Mouse (Mus musculus): ENCODE data around the gene Cidec. TPM values are rescaled to one million over a fixed set of nuclear protein-coding genes. Genes with fewer than 3 reads are reported as not detected.
A peak's percentile ranks its signal among the peaks of the same experiment; 100 is the strongest.

Gene Cidec
- polyA plus RNA-seq, 1 experiment: 7.8 TPM

DNA sequence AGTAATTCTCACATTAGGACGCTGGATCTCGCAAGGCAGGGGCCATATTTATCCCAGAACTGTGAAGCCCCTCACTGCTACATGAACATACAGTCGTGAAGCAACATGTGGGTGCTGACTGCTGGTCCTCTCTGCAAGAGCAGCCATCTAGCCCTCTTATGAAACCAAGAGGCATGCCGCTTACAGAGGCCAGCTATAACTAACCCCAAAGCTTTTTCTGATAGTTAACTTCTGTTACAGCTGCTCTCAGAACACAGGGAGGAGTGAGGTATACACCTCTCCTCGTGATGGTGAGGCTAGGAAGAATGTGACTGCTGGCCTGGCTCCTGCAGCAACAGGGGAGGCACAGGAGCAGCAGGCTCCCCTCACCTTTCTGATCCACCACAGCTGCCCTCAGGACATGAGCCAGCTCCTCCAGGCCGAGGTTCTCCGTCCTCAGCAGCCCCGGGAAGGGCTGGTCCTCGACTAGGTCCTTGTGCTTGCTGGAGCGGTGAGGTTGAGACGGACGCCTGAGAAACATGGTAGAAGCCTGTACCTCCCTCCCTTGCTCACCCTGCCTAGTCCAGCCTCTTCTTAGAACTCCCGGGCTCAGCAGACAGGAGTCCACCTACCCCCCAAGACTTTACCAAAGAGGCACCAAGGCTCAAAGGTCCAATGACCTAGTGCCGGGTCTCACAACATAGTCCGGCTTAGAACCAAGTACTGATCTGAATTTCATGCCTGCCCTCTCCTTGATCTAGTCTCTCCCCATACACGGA is 16.9 kb downstream of the Cidec start:
- Histone ChIP-seq H3K27me3 (ENCODE audit: control insufficient read depth, insufficient read depth, low read length) (no peaks in the 10 kb centered on the region), H3K4me3 (ENCODE audit: extremely low read depth, insufficient read depth, insufficient read length) (peak overlapping the region; percentile 73), H3K36me3 (ENCODE audit: control insufficient read depth, insufficient read depth, low read length) (no peaks in the 10 kb centered on the region), H3K4me1 (ENCODE audit: control insufficient read depth, insufficient read depth, insufficient read length) (peaks cover 7% of the 10 kb centered on the region; the same call in 1 of the 2 replicates), H3K27ac (ENCODE audit: insufficient read depth, low read length) (no peak overlapping the region)
- no peak for TF ChIP-seq POLR2A (IDR thresholded peaks at IDR 0.05; ENCODE audit: low read depth, low read length)
- no peak for TF ChIP-seq CTCF (IDR thresholded peaks at IDR 0.05; ENCODE audit: extremely low read depth, insufficient read depth, insufficient read length, insufficient replicate concordance)
- peak in 1 of 2 experiments; percentile 19 for DNase-seq (ENCODE audit: low read depth in 1 of 2, low spot score in 2 of 2)
- 14% methylated on average over 16 of the region's 16 CpGs for WGBS

DNA sequence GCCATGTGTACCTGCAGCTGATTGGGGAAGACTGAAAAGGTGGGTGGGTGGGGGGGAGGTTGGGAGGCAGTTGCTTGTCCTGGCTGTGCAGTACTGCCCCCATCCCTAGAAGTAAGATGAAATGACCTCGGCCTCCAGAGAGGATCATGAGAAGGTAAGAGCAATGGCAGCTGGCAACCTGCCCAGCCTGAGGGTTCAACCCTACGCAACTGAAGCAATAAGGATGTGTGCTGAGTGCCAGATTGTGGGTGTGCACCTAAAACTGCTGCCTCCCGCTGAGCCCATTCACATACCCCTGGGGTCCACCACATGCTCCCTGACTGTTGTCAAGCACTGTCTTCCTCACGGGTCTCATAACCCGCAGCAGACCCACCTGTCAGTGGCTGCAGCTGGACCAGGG is 19.1 kb downstream of the Cidec start:
- Histone ChIP-seq H3K27me3 (ENCODE audit: control insufficient read depth, insufficient read depth, low read length) (no peaks in the 10 kb centered on the region), H3K4me1 (ENCODE audit: control insufficient read depth, insufficient read depth, insufficient read length) (peaks cover 7% of the 10 kb centered on the region; the same call in 1 of the 2 replicates), H3K4me3 (ENCODE audit: extremely low read depth, insufficient read depth, insufficient read length) (no peak overlapping the region), H3K36me3 (ENCODE audit: control insufficient read depth, insufficient read depth, low read length) (peaks cover 4% of the 10 kb centered on the region; the same call in 1 of the 2 replicates), H3K27ac (ENCODE audit: insufficient read depth, low read length) (no peak overlapping the region)
- TF ChIP-seq CTCF (IDR thresholded peaks at IDR 0.05; ENCODE audit: extremely low read depth, insufficient read depth, insufficient read length, insufficient replicate concordance) (no peak), POLR2A (IDR thresholded peaks at IDR 0.05; ENCODE audit: low read depth, low read length) (no peak)
- WGBS: 82% methylated on average over 5 of the region's 5 CpGs
- DNase-seq (ENCODE audit: low read depth in 1 of 2, low spot score in 2 of 2): no peak

DNA sequence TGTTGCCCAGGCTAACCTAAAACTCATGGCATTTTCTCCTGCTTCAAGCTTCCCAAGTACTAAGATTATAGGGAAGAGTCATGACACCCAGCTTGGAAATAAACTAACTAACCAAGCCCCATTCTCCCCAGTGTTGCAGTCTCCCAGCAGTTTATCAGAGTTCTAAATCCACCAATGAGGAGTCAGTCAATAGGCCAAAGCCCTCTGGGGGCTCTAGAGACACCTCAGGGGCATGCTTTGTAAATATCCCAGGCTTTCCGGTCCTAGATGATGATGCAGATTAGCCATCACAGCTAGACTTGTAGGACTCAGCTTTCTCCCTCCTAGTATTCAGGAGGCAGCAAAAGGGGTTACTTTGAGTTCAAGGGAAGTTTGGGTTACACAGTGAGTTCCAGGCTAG is 25.6 kb downstream of the Cidec start:
- DNase-seq (ENCODE audit: low read depth in 1 of 2, low spot score in 2 of 2): no peak
- 82% methylated on average over 1 of the region's 1 CpGs for WGBS
- peaks cover 17% of the 10 kb centered on the region for H3K36me3 ChIP-seq (ENCODE audit: control insufficient read depth, insufficient read depth, low read length)
- no peak overlapping the region for H3K4me3 ChIP-seq (ENCODE audit: extremely low read depth, insufficient read depth, insufficient read length)
- no peaks in the 10 kb centered on the region for H3K27me3 ChIP-seq (ENCODE audit: control insufficient read depth, insufficient read depth, low read length)
- no peak overlapping the region for H3K27ac ChIP-seq (ENCODE audit: insufficient read depth, low read length)
- TF ChIP-seq CTCF (IDR thresholded peaks at IDR 0.05; ENCODE audit: extremely low read depth, insufficient read depth, insufficient read length, insufficient replicate concordance): no peak
- TF ChIP-seq POLR2A (IDR thresholded peaks at IDR 0.05; ENCODE audit: low read depth, low read length): no peak
- H3K4me1 ChIP-seq (ENCODE audit: control insufficient read depth, insufficient read depth, insufficient read length): no peaks in the 10 kb centered on the region

GRCm38 (mm10) chr6:113406683-113407082 is 28.9 kb downstream of the Cidec start:
- Histone ChIP-seq H3K36me3 (ENCODE audit: control insufficient read depth, insufficient read depth, low read length) (peaks cover 16% of the 10 kb centered on the region), H3K27ac (ENCODE audit: insufficient read depth, low read length) (no peak overlapping the region), H3K27me3 (ENCODE audit: control insufficient read depth, insufficient read depth, low read length) (no peaks in the 10 kb centered on the region), H3K4me1 (ENCODE audit: control insufficient read depth, insufficient read depth, insufficient read length) (no peaks in the 10 kb centered on the region), H3K4me3 (ENCODE audit: extremely low read depth, insufficient read depth, insufficient read length) (no peak overlapping the region)
- TF ChIP-seq POLR2A (IDR thresholded peaks at IDR 0.05; ENCODE audit: low read depth, low read length): no peak
- no peak for TF ChIP-seq CTCF (IDR thresholded peaks at IDR 0.05; ENCODE audit: extremely low read depth, insufficient read depth, insufficient read length, insufficient replicate concordance)
- DNase-seq (ENCODE audit: low read depth in 1 of 2, low spot score in 2 of 2): no peak
- 87% methylated on average over 9 of the region's 9 CpGs for WGBS

DNA sequence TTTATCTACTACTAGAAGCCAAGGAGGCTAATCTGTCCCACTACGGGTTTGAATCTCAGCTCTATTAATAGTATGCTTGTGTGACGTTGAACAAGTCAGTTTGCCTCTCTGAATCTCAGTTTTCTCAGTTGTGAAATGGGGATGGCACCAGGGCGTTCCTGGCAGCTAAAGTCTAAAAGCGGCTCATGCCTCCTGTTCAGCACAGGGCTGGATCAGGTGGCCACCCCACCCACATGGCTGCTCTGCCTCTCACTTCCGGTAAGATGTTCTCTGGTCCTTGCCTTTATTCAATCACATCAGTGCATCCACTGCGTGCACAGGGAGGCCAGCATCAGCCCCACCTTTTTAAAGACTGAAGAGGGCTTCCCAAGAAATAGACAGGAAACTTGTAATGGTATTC is 30.1 kb downstream of the Cidec start:
- Histone ChIP-seq H3K27me3 (ENCODE audit: control insufficient read depth, insufficient read depth, low read length) (no peaks in the 10 kb centered on the region), H3K27ac (ENCODE audit: insufficient read depth, low read length) (no peak overlapping the region), H3K4me3 (ENCODE audit: extremely low read depth, insufficient read depth, insufficient read length) (no peak overlapping the region), H3K36me3 (ENCODE audit: control insufficient read depth, insufficient read depth, low read length) (peaks cover 21% of the 10 kb centered on the region), H3K4me1 (ENCODE audit: control insufficient read depth, insufficient read depth, insufficient read length) (no peaks in the 10 kb centered on the region)
- DNase-seq (ENCODE audit: low read depth in 1 of 2, low spot score in 2 of 2): no peak
- WGBS: 89% methylated on average over 6 of the region's 6 CpGs
- TF ChIP-seq POLR2A (IDR thresholded peaks at IDR 0.05; ENCODE audit: low read depth, low read length) (no peak), CTCF (IDR thresholded peaks at IDR 0.05; ENCODE audit: extremely low read depth, insufficient read depth, insufficient read length, insufficient replicate concordance) (no peak)

DNA sequence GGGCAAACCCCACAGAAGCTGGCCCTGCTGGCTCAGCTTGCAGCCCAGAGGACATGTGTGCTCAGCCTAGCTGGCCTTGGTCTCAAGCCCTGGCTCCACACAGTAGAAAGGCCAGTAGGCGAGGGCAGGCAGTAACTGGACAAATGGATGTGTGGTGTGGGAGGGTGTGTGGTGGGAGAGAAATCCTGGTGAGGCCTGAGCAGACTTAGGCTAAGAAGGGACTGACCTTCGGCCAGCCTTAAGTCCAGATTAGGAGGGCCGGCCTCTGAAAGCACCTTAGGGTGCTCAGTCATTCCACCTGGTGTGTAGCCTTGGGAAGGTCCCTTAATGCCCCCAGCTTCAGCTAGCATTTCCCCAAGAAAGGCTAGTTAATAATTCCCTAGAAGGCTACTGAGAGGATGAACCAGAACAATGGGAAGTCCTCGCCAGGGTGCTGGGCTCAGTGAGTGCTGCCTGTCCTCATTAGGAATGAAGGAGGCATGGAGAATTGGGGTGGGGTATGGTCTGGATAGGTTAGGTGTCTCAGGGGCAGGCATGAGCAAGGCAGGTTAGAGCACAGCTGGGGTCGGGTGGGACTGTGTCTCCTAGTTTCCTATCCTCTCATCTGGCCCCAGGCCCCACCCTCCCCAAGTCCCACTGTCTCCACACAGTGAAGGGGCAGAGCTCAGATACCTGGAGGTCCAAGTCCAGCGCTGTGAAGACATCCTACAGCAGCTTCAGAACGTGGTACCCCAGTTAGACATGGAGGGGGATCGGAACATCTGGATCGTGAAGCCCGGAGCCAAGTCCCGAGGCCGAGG is 30.7 kb downstream of the Cidec start:
- no peaks in the 10 kb centered on the region for H3K4me1 ChIP-seq (ENCODE audit: control insufficient read depth, insufficient read depth, insufficient read length)
- TF ChIP-seq CTCF (IDR thresholded peaks at IDR 0.05; ENCODE audit: extremely low read depth, insufficient read depth, insufficient read length, insufficient replicate concordance) (no peak), POLR2A (IDR thresholded peaks at IDR 0.05; ENCODE audit: low read depth, low read length) (no peak)
- H3K27me3 ChIP-seq (ENCODE audit: control insufficient read depth, insufficient read depth, low read length): no peaks in the 10 kb centered on the region
- H3K27ac ChIP-seq (ENCODE audit: insufficient read depth, low read length): no peak overlapping the region
- DNase-seq (ENCODE audit: low read depth in 1 of 2, low spot score in 2 of 2): no peak
- H3K36me3 ChIP-seq (ENCODE audit: control insufficient read depth, insufficient read depth, low read length): peaks cover 18% of the 10 kb centered on the region
- 89% methylated on average over 12 of the region's 12 CpGs for whole genome bisulfite sequencing
- H3K4me3 ChIP-seq (ENCODE audit: extremely low read depth, insufficient read depth, insufficient read length): no peak overlapping the region
